Mouse (Mus musculus) hindbrain, embryonic 14.5 days (tissue): ENCODE data around the gene Galnt16. TPM values are rescaled to one million over a fixed set of nuclear protein-coding genes. Genes with fewer than 3 reads are reported as not detected.

Source experiments
- ATAC-seq: fragments of 200-750 bp; cut with Nextera tagmentation; 2 replicates; pipeline ENCODE4 v1.8.0; 2017; ENCODE audit warnings: moderate number of reproducible peaks, mild to moderate bottlenecking, moderate TSS enrichment, moderate library complexity; ENCODE audit not compliant: low FRiP score
- DNase-seq: peaks from one replicate; pipeline ENCODE4 v3.0.0-alpha.2; 2015; ENCODE audit warnings: low spot score
- H3K27ac ChIP-seq: fragments of 300-500 bp; sonication (generic); 2 replicates; pipeline ENCODE4 v1.5.1; 2014; ENCODE audit warnings: mild to moderate bottlenecking, moderate library complexity
- H3K27me3 ChIP-seq: fragments of 300-500 bp; sonication (generic); 2 replicates; pipeline ENCODE4 v1.6.1; 2014; ENCODE audit warnings: mild to moderate bottlenecking, low read length, mixed read lengths; ENCODE audit not compliant: control insufficient read depth, insufficient read depth
- H3K36me3 ChIP-seq: fragments of 300-500 bp; sonication (generic); replicated peaks from 2 replicates; pipeline ENCODE4 v1.6.1; 2014; ENCODE audit not compliant: control insufficient read depth, insufficient read depth
- H3K4me1 ChIP-seq: fragments of 300-500 bp; sonication (generic); replicated peaks from 2 replicates; pipeline ENCODE4 v1.6.1; 2014; ENCODE audit warnings: antibody characterized with exemption, low read length, mixed read lengths; ENCODE audit not compliant: control insufficient read depth, insufficient read depth
- H3K4me2 ChIP-seq: fragments of 300-500 bp; sonication (generic); replicated peaks from 2 replicates; pipeline ENCODE4 v1.6.1; 2014; ENCODE audit warnings: mild to moderate bottlenecking, moderate library complexity
- H3K4me3 ChIP-seq: fragments of 300-500 bp; sonication (generic); replicated peaks from 2 replicates; pipeline ENCODE4 v1.5.1; 2014; ENCODE audit warnings: mild to moderate bottlenecking, low read length
- H3K9ac ChIP-seq: fragments of 300-500 bp; sonication (generic); 2 replicates; pipeline ENCODE4 v1.6.1; 2014
- H3K9me3 ChIP-seq: fragments of 300-500 bp; sonication (generic); 2 replicates; pipeline ENCODE4 v1.6.1; 2016; ENCODE audit warnings: low read length; ENCODE audit not compliant: control insufficient read depth
- WGBS: fragments of 180-500 bp; shearing (Covaris S2); extraction: QIAGEN DNeasy Blood & Tissue Kit; methylation state at CpG from one replicate; pipeline ENCODE4 v1.1.7; 2014; 5-methylcytosine and 5-hydroxymethylcytosine counted together
- polyA plus RNA-seq: library from polyadenylated mRNA; unstranded; fragments of >200 nt; fragmentation: Nextera tagmentation; extraction: Ambion mirVana; gene quantifications from 2 replicates; pipeline ENCODE4 v1.2.1, GENCODE M21; 2014

Gene Galnt16
- polyA plus RNA-seq, 1 experiment from 2014 or later: 21.2 TPM

- H3K27me3 ChIP-seq: no peaks in the 10 kb centered on the region
- H3K9ac ChIP-seq: no peak overlapping the region
- peaks cover 23% of the 10 kb centered on the region for H3K36me3 ChIP-seq
- H3K4me2 ChIP-seq: no peak overlapping the region
- no peak overlapping the region for H3K27ac ChIP-seq
- DNase-seq: no peak
- H3K4me1 ChIP-seq: 0 out of 2 replicates have a peak, but pooled peaks cover 3% of the 10 kb centered on the region
- no peak overlapping the region for H3K4me3 ChIP-seq
- H3K9me3 ChIP-seq: no peaks in the 10 kb centered on the region
- 94% methylated on average over 10 of the region's 10 CpGs for WGBS
- no peak for ATAC-seq
Observed at GRCm38 (mm10) chr12:80662322-80662721, 144.2 kb downstream of the Galnt16 start.

GRCm38 (mm10) chr12:80663935-80664334, 145.9 kb downstream of the Galnt16 start:
- Histone ChIP-seq H3K9me3 (no peaks in the 10 kb centered on the region), H3K4me3 (no peak overlapping the region), H3K4me2 (no peak overlapping the region), H3K4me1 (0 out of 2 replicates have a peak, but pooled peaks cover 3% of the 10 kb centered on the region), H3K27ac (no peak overlapping the region), H3K27me3 (no peaks in the 10 kb centered on the region), H3K9ac (no peak overlapping the region), H3K36me3 (peaks cover 34% of the 10 kb centered on the region)
- DNase-seq (no peak), ATAC-seq (no peak)
- WGBS: 86% methylated on average over 2 of the region's 2 CpGs

DNA sequence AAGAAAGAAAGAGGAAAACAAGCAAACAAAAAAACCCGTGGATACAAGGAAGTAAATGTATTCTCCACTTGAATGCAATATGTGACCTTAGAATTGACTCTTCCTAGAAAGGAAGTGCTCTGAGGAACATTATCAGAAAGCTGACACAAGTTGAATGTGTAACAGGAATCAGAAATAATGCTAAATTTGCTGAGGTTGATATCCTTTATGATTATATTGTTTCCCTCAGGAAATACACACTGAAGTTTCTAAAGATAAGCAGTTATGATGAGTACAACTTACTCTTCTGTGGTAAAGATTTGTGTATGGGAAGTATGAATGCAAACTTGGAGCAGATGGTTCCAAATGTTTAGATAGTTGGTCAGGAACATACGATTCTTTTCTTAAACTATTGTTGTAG, 150.3 kb downstream of the Galnt16 start:
- H3K27me3 ChIP-seq: no peaks in the 10 kb centered on the region
- no peaks in the 10 kb centered on the region for H3K9me3 ChIP-seq

GRCm38 (mm10) chr12:80673170-80673569, 155.1 kb downstream of the Galnt16 start:
- Histone ChIP-seq H3K36me3 (peaks cover 48% of the 10 kb centered on the region), H3K4me2 (no peak overlapping the region), H3K9ac (no peak overlapping the region), H3K4me3 (no peak overlapping the region), H3K27ac (no peak overlapping the region), H3K27me3 (no peaks in the 10 kb centered on the region), H3K9me3 (no peaks in the 10 kb centered on the region), H3K4me1 (no peaks in the 10 kb centered on the region)
- WGBS: 17% methylated on average over 3 of the region's 3 CpGs
- peak; percentile 74 for DNase-seq
- ATAC-seq: no peak

More for the DNA sequence above, 150.3 kb downstream of the Galnt16 start:
- Histone ChIP-seq H3K4me3 (no peak overlapping the region), H3K36me3 (peaks cover 36% of the 10 kb centered on the region), H3K9ac (no peak overlapping the region), H3K4me2 (no peak overlapping the region), H3K27ac (no peak overlapping the region), H3K4me1 (no peaks in the 10 kb centered on the region)
- DNase-seq (no peak), ATAC-seq (no peak)
- 79% methylated on average over 2 of the region's 2 CpGs for WGBS

Other genes with a start within 250 kb of the Galnt16 start
- gene Dcaf5, start 81.7 kb upstream of the Galnt16 start, polyA plus RNA-seq: 24.3 and 24.9 TPM in 2 replicates
- 48.1 and 51.8 TPM in 2 replicates for gene Exd2, start 55.2 kb upstream of the Galnt16 start, polyA plus RNA-seq
- 27.2 and 32.1 TPM in 2 replicates for gene Slc39a9, start 125.6 kb downstream of the Galnt16 start, polyA plus RNA-seq
- gene Erh, start 126.1 kb downstream of the Galnt16 start, polyA plus RNA-seq: 228 and 237 TPM in 2 replicates
- gene Plekhd1, start 174.3 kb downstream of the Galnt16 start, polyA plus RNA-seq: 3.5 and 5.9 TPM in 2 replicates
- 4.6 and 5.2 TPM in 2 replicates for gene Ccdc177, start 242.4 kb downstream of the Galnt16 start, polyA plus RNA-seq